Mouse (Mus musculus) hindbrain, embryonic 10.5 days (tissue): ENCODE results near the gene Btn1a1. TPM values are rescaled to one million over a fixed set of nuclear protein-coding genes. Genes with fewer than 3 reads are reported as not detected.

Experiments
- DNase-seq: peaks from one replicate; pipeline ENCODE4 v3.0.0-alpha.2; 2017; ENCODE audit warnings: low spot score
- H3K27ac ChIP-seq: fragments of 300-500 bp; sonication (generic); 2 replicates; pipeline ENCODE4 v1.5.1; 2016; ENCODE audit warnings: mild to moderate bottlenecking, moderate library complexity
- H3K27me3 ChIP-seq: fragments of 300-500 bp; sonication (generic); 2 replicates; pipeline ENCODE4 v1.6.1; 2016; ENCODE audit warnings: mild to moderate bottlenecking; ENCODE audit not compliant: poor library complexity, insufficient read depth, severe bottlenecking
- H3K36me3 ChIP-seq: fragments of 300-500 bp; sonication (generic); 2 replicates; pipeline ENCODE4 v1.6.1; 2016; ENCODE audit warnings: mild to moderate bottlenecking, moderate library complexity
- H3K4me1 ChIP-seq: fragments of 300-500 bp; sonication (generic); replicated peaks from 2 replicates; pipeline ENCODE4 v1.6.1; 2016; ENCODE audit warnings: mild to moderate bottlenecking
- H3K4me3 ChIP-seq: fragments of 300-500 bp; sonication (generic); 2 replicates; pipeline ENCODE4 v1.5.1; 2016; ENCODE audit warnings: mild to moderate bottlenecking, moderate library complexity
- H3K9me3 ChIP-seq: fragments of 300-500 bp; sonication (generic); 2 replicates; pipeline ENCODE4 v1.6.1; 2016; ENCODE audit warnings: mild to moderate bottlenecking, moderate library complexity
- WGBS: fragments of 180-500 bp; shearing (Covaris S2); methylation state at CpG from one replicate; pipeline ENCODE4 v1.1.7; 2016; 5-methylcytosine and 5-hydroxymethylcytosine counted together
- polyA plus RNA-seq: library from polyadenylated mRNA; unstranded; fragments of >200 nt; fragmentation: Nextera tagmentation; extraction: Ambion mirVana; gene quantifications from 2 replicates; pipeline ENCODE4 v1.2.1, GENCODE M21; 2016

The Btn1a1 gene
- polyA plus RNA-seq, 1 experiment from 2014 or later: 0.04 TPM

DNA sequence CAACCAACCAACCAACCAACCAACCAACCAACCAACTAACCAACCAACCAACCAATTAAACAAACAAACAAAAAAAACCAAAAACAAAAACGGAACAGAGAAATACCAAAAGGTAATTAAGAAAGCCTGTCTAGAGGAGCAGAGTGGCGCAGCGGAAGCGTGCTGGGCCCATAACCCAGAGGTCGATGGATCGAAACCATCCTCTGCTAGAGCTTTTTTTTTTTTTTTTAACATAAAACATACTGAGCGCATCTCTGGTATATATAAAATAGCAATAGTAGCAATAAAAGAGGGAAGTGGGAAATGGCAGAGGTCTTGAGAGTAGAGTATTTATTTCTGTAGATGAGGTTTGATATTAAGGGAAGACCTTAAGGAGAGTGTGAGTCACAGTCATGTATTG is 34.2 kb upstream of the Btn1a1 start:
- no peaks in the 10 kb centered on the region for H3K36me3 ChIP-seq
- no peak overlapping the region for H3K27ac ChIP-seq
- H3K4me1 ChIP-seq: peaks cover 43% of the 10 kb centered on the region
- peak overlapping the region; percentile 48; the same call in 1 of the 2 replicates for H3K4me3 ChIP-seq
- WGBS: 2% methylated on average over 7 of the region's 7 CpGs
- H3K9me3 ChIP-seq: no peaks in the 10 kb centered on the region
- H3K27me3 ChIP-seq: no peaks in the 10 kb centered on the region
- no peak for DNase-seq

DNA sequence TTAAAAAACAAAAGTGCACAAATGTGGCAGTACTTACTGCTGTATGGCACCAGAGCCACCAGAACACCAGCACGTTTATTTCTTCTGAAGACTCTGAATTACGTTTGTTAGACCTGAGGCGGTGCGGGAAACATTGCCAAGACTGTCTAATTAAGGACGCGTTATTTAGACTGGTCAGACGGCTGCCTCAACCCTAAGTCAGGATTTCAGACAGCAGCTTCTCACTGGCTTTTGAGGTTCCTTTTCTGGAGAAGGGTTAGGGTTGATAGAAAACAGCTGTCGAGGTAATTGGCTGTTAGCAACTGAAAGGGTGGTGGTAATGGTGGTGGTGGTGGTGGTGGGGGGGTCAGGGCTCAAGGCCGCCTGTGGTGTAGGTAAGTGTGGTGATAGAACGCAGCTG is 33.0 kb upstream of the Btn1a1 start:
- peak; percentile 35 for DNase-seq
- H3K27me3 ChIP-seq: no peaks in the 10 kb centered on the region
- H3K9me3 ChIP-seq: no peaks in the 10 kb centered on the region
- H3K4me1 ChIP-seq: peaks cover 36% of the 10 kb centered on the region
- WGBS: 4% methylated on average over 10 of the region's 10 CpGs
- H3K36me3 ChIP-seq: no peaks in the 10 kb centered on the region
- H3K4me3 ChIP-seq: peak overlapping the region; percentile 48
- H3K27ac ChIP-seq: no peak overlapping the region

DNA sequence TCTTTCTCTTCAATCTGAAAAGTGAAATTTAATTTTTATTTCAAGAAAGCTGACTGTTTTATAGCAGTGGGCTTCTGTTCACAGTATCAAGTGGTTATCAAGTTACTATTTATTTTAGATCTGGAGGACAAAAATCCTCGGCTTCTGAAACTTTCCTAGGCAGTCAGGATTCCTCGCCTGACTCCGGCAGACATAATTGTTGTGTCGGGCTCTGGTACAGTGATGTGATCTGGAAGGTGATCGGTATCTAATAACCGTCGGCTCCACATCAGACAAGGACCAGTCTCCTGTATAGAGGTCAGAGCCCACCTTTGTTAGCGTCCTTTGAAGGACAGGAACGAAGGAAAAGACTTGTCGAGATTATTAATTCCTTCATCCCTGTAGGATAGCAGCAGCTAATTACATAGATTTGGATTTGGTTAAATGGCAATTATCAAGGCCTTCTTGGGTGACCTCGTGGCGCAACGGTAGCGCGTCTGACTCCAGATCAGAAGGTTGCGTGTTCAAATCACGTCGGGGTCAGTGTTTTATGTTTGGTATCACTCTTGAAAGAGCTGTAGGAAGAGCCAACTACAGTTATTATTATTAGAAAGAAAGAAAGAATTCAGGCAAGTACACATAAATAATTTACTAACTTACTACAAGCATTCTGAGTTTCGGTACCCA is 32.1 kb upstream of the Btn1a1 start:
- H3K36me3 ChIP-seq: no peaks in the 10 kb centered on the region
- H3K27me3 ChIP-seq: peaks cover 2% of the 10 kb centered on the region; the same call in 1 of the 2 replicates
- peaks cover 34% of the 10 kb centered on the region for H3K4me1 ChIP-seq
- WGBS: under 1% methylated on average over 19 of the region's 19 CpGs
- no peak overlapping the region for H3K27ac ChIP-seq
- DNase-seq: peak; percentile 70
- H3K9me3 ChIP-seq: no peaks in the 10 kb centered on the region
- H3K4me3 ChIP-seq: peak overlapping the region; percentile 48

DNA sequence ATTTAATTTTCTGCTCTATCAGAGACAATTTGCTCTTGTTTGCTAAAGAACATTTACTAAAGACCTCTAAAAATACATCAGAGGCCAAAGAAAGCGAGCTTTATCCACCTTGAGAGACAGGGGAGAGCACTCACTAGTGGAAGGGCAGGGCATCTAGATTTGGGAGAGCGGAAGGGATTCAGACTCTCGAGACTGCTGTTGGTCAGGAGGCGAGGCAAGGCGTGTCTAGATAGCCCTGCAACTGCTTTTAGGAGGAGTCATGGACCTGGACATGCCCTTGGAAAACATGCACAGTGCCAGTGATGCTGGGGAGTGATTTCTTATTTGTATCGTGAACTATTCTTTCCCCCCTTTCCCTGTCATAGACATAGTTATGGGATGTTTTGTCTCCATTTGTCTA is 29.8 kb upstream of the Btn1a1 start:
- no peak overlapping the region for H3K4me3 ChIP-seq
- H3K27me3 ChIP-seq: peaks cover 6% of the 10 kb centered on the region; the same call in 1 of the 2 replicates
- H3K9me3 ChIP-seq: no peaks in the 10 kb centered on the region
- peaks cover 34% of the 10 kb centered on the region for H3K4me1 ChIP-seq
- 75% methylated on average over 6 of the region's 6 CpGs for WGBS
- H3K27ac ChIP-seq: no peak overlapping the region
- no peak for DNase-seq
- H3K36me3 ChIP-seq: no peaks in the 10 kb centered on the region

DNA sequence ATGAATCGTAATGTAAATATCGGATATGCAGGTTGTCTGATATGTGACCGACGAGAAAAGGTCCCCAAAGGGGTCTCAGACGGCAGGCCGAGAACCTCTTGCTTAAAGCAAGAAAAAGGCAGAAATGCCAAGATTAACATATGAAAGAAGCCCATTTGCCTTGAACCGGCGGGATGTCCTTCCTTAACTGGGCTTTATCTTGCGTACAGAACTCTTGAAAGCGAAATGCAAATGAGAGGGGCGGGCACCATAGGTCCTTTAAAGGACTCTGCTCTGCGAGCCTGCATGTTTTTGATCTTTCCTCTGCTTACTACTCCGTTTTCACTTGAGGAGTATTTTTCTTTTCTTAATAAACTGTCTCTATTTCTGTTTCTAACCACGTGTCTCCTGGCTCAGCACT is 26.3 kb upstream of the Btn1a1 start:
- Histone ChIP-seq H3K9me3 (no peaks in the 10 kb centered on the region), H3K27me3 (peaks cover 12% of the 10 kb centered on the region; the same call in 1 of the 2 replicates), H3K4me1 (peaks cover 30% of the 10 kb centered on the region), H3K4me3 (peak overlapping the region; percentile 47), H3K27ac (no peak overlapping the region), H3K36me3 (no peaks in the 10 kb centered on the region)
- WGBS: 3% methylated on average over 14 of the region's 14 CpGs
- DNase-seq: peak; percentile 34

DNA sequence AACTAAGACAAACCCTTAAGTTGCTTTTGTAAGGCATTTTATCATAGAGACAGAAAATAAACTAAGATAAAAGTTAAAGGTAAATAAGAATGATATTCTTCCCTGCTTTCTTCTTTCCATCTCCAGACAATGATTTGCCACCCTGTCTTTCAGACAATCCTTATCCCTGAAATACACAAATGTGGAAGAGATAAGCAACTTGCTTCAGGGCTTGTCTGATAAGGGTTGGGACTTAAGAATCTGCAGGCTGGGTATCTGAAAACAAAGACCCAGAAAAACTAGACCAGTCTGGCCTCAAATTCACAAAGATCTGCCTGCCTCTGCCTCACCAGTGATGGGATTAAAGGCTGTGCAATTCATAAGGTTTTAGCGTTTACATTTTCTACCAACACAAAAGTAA is 25.6 kb upstream of the Btn1a1 start:
- H3K27ac ChIP-seq: no peak overlapping the region
- H3K4me1 ChIP-seq: peaks cover 30% of the 10 kb centered on the region
- H3K4me3 ChIP-seq: no peak overlapping the region
- no peak for DNase-seq
- H3K9me3 ChIP-seq: no peaks in the 10 kb centered on the region
- WGBS: 8% methylated on average over 1 of the region's 1 CpGs
- no peaks in the 10 kb centered on the region for H3K36me3 ChIP-seq
- peaks cover 12% of the 10 kb centered on the region; the same call in 1 of the 2 replicates for H3K27me3 ChIP-seq

DNA sequence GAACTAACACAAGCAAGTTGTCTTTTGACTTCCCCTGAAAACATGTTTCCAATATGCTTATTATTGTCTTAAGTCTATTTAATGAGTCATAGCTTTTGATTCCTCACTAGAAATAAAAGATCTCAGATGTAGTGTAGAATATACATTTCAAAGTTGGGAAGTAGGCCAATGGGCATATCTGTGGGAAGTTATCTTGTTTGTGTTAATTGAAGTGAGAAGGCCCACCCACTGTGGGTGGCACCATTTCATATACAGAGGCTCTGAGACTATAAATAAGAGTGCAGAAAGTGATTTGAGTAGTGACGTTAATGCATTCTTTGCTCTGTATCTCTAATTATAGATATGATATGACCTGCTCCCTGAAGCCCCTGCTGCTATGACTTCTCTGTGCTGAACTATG is 25.2 kb upstream of the Btn1a1 start:
- H3K4me3 ChIP-seq: no peak overlapping the region
- H3K9me3 ChIP-seq: no peaks in the 10 kb centered on the region
- H3K27ac ChIP-seq: no peak overlapping the region
- peaks cover 30% of the 10 kb centered on the region for H3K4me1 ChIP-seq
- WGBS: 78% methylated on average over 1 of the region's 1 CpGs
- DNase-seq: no peak
- H3K27me3 ChIP-seq: peaks cover 12% of the 10 kb centered on the region; the same call in 1 of the 2 replicates
- H3K36me3 ChIP-seq: no peaks in the 10 kb centered on the region

DNA sequence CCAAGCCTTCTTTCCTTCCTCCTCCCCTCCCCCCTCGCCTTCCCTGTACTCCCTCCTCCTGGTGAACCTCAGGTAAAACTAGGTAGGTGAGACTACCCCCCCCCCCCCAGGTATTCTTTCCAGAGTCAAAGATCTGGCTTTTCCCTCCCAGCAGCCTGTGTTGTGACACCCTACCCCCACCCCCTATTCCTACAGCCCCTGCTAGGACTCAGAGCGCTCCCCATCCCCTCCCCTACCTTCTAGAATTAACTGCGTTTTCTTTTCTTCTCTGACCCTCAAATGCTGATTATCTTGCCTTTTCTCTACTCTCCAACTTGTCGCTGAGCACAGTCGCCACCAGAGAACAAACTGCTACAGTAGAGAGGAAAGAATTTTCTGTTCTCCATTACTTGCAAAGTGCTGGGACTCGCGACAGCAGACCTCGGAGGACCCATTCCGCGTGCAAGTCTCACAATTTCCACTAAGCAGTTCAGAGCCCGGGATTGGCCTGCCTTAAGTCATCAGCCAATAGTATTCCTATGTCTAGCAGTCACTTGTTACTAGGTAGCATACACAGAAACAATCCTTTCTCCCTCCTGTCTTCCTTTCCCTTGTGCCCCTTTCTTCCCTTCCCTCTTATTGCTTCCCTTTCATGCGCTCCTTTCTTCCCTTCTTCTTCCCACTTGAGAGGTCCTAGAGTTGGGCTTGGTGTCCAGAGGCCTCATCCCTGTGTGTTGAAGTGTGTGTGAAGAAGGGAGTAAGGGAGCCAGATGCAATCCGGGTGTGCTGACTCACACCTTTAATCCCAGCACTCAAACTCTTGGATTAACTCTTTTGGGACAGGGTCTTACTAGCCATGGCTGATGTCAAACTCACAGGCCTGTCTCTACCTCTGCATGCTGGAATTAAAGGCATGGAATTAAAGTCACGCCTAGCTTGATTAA is 23.0 kb upstream of the Btn1a1 start, which contains the start of gene Btn2a2:
Btn2a2 (minus strand) TSS at position 458 of the 923 bp plus-strand sequence.
- Histone ChIP-seq H3K4me1 (peaks cover 30% of the 10 kb centered on the region), H3K9me3 (no peaks in the 10 kb centered on the region), H3K4me3 (peak within 1 kb of the TSS; percentile 49), H3K27ac (peak within 1 kb of the TSS; percentile 64), H3K36me3 (no peaks in the 10 kb centered on the region), H3K27me3 (peaks cover 12% of the 10 kb centered on the region; the same call in 1 of the 2 replicates)
- 11% methylated on average over 14 of the region's 14 CpGs for WGBS
- DNase-seq: peak; percentile 64

DNA sequence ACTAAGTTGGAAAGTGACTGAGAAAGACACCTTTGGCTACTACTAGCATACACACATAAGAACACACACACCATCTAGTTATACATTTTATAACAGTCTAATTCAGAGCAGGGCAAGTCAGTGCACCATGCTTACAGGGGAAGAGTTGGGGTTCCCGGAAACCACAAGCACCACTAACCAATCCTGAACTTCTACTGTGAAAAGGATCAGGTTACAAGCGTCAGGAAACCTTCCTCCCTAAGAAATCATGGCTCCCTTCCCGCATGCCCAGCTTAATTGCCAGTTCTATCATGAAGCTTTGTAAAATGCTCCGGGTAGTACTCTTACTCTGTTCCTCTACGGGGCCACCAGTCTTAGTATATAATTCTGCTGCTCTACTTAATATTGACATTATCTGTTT is 19.6 kb upstream of the Btn1a1 start:
- Histone ChIP-seq H3K4me3 (no peak overlapping the region), H3K4me1 (peaks cover 15% of the 10 kb centered on the region), H3K27ac (no peak overlapping the region), H3K9me3 (no peaks in the 10 kb centered on the region), H3K27me3 (peaks cover 6% of the 10 kb centered on the region; the same call in 1 of the 2 replicates), H3K36me3 (no peaks in the 10 kb centered on the region)
- 51% methylated on average over 5 of the region's 5 CpGs for WGBS
- DNase-seq: no peak

DNA sequence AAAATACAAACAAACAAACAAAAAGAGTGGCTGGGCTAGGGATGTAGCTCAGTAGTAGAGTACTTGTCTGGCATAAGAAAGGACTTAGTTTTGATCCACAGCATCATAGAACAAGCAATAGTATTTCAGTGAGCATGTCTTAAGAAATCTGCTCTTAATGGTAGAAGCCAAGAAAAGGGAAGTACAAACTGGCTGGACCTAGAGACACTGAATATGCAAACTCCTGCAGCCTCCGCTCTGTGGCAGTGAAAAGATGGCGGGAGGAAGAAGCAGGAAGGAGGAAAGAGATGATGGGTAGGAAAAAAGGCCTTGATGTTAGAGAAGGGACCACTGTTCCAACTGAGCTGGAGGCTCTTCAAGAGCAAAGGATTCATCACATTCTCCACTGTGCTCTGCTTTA is 17.5 kb upstream of the Btn1a1 start:
- H3K4me3 ChIP-seq: no peak overlapping the region
- no peaks in the 10 kb centered on the region for H3K36me3 ChIP-seq
- DNase-seq: no peak
- peaks cover 6% of the 10 kb centered on the region; the same call in 1 of the 2 replicates for H3K27me3 ChIP-seq
- H3K4me1 ChIP-seq: peaks cover 6% of the 10 kb centered on the region
- no peak overlapping the region for H3K27ac ChIP-seq
- 86% methylated on average over 2 of the region's 2 CpGs for WGBS
- H3K9me3 ChIP-seq: no peaks in the 10 kb centered on the region

DNA sequence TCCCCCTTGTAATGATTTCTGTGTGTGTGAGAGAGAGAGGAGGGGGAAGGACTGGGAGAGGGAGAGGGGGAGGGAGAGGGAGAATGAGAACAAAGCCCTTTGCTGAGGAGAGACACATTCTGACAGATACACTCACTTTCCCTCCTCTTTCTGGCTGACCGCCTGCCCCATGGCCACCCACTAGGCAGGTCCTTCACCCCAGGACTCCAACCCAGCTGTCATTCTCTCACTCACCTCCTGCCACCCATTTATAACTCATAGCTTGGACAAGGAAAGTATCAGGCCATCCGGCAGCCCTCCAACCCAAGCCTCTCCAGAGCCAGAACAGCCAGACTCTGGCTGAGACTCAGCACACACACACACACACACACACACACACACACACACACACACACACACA is 10.0 kb upstream of the Btn1a1 start:
- Histone ChIP-seq H3K27me3 (no peaks in the 10 kb centered on the region), H3K9me3 (no peaks in the 10 kb centered on the region), H3K4me3 (0 out of 2 replicates have a peak overlapping the region, but pooled peaks have one; percentile 3), H3K4me1 (peaks cover 15% of the 10 kb centered on the region), H3K36me3 (no peaks in the 10 kb centered on the region), H3K27ac (peak overlapping the region; percentile 82)
- 16% methylated on average over 2 of the region's 2 CpGs for WGBS
- peak; percentile 51 for DNase-seq

DNA sequence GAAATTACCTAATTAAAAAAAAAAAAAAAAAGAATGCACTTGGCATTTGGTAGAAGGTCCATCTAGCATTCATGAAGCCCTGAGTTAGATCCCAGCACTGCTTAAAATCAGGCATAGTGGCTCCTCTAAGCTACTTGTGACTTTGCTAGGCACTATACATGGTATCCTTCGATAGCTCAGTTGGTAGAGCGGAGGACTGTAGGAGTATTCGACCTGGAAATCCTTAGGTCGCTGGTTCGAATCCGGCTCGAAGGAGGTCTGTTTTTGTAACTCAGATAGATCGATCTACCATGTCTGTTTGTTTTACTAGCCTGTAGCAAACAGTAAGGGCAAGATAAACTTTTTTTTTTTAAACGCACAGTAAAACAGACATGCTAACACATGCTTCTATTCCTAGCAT is 1.2 kb upstream of the Btn1a1 start:
- no peak overlapping the region for H3K4me3 ChIP-seq
- DNase-seq: peak; percentile 83
- H3K36me3 ChIP-seq: no peaks in the 10 kb centered on the region
- H3K9me3 ChIP-seq: no peaks in the 10 kb centered on the region
- H3K27ac ChIP-seq: no peak overlapping the region
- H3K27me3 ChIP-seq: peaks cover 17% of the 10 kb centered on the region; the same call in 1 of the 2 replicates
- 2% methylated on average over 9 of the region's 9 CpGs for WGBS
- peaks cover 35% of the 10 kb centered on the region for H3K4me1 ChIP-seq

DNA sequence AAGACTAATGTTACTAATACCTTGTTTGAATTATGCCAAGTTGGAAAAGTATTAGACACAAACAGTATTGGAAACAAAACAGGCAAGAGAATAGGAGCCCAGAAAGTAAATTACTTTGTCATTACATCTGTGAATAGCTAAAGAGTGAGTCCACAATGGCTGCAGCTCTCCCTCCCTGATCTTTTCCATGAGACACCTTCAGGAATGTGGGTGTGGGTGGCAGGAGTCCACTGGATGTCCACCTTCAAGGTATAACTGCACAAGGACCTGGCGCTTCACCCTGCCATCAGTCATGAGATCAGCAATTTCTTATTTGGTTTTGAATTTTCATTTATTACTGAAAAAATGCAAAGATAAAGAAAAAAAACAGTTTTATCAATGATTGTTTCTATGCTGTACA is 605 bp upstream of the Btn1a1 start:
- DNase-seq: no peak
- WGBS: 58% methylated on average over 1 of the region's 1 CpGs
- peak overlapping the region; percentile 66 for H3K4me3 ChIP-seq
- peaks cover 20% of the 10 kb centered on the region; the same call in 1 of the 2 replicates for H3K27me3 ChIP-seq
- peaks cover 32% of the 10 kb centered on the region for H3K4me1 ChIP-seq
- H3K36me3 ChIP-seq: no peaks in the 10 kb centered on the region
- H3K9me3 ChIP-seq: no peaks in the 10 kb centered on the region
- H3K27ac ChIP-seq: no peak overlapping the region
